Mouse (Mus musculus) stomach, embryonic 16.5 days (tissue): ENCODE results near the gene Zdhhc5. TPM values are rescaled to one million over a fixed set of nuclear protein-coding genes. Genes with fewer than 3 reads are reported as not detected.

Experiments
- ATAC-seq: fragments of 200-750 bp; cut with Nextera tagmentation; 2 replicates; pipeline ENCODE4 v1.8.0; 2017; ENCODE audit warnings: moderate number of reproducible peaks, moderate TSS enrichment; ENCODE audit not compliant: insufficient read depth, low FRiP score
- H3K27ac ChIP-seq: fragments of 300-500 bp; sonication (generic); 2 replicates; pipeline ENCODE4 v1.5.1; 2014; ENCODE audit warnings: low read length
- H3K27me3 ChIP-seq: fragments of 300-500 bp; sonication (generic); 2 replicates; pipeline ENCODE4 v1.6.1; 2014; ENCODE audit warnings: low read length, control low read depth, mixed read lengths; ENCODE audit not compliant: control insufficient read depth, insufficient read depth
- H3K36me3 ChIP-seq: fragments of 300-500 bp; sonication (generic); 2 replicates; pipeline ENCODE4 v1.6.1; 2014; ENCODE audit warnings: low read length; ENCODE audit not compliant: control insufficient read depth, insufficient read depth
- H3K4me1 ChIP-seq: fragments of 300-500 bp; sonication (generic); 2 replicates; pipeline ENCODE4 v1.6.1; 2014; ENCODE audit warnings: low read length, control low read depth, mixed read lengths; ENCODE audit not compliant: control insufficient read depth, insufficient read depth
- H3K4me2 ChIP-seq: fragments of 300-500 bp; sonication (generic); 2 replicates; pipeline ENCODE4 v1.6.1; 2014; ENCODE audit warnings: low read depth, low read length, mixed read lengths
- H3K4me3 ChIP-seq: fragments of 300-500 bp; sonication (generic); replicated peaks from 2 replicates; pipeline ENCODE4 v1.5.1; 2014; ENCODE audit warnings: mild to moderate bottlenecking, low read length
- H3K9ac ChIP-seq: fragments of 300-500 bp; sonication (generic); 2 replicates; pipeline ENCODE4 v1.6.1; 2014; ENCODE audit warnings: low read length
- H3K9me3 ChIP-seq: fragments of 300-500 bp; sonication (generic); replicated peaks from 2 replicates; pipeline ENCODE4 v1.6.1; 2016; ENCODE audit warnings: low read length, control low read depth; ENCODE audit not compliant: control insufficient read depth
- WGBS: fragments of 180-500 bp; shearing (Covaris S2); extraction: QIAGEN DNeasy Blood & Tissue Kit; methylation state at CpG from one replicate; pipeline ENCODE4 v1.1.7; 2014; 5-methylcytosine and 5-hydroxymethylcytosine counted together
- polyA plus RNA-seq: library from polyadenylated mRNA; unstranded; fragments of >200 nt; fragmentation: Nextera tagmentation; extraction: Ambion mirVana; gene quantifications from 2 replicates; pipeline ENCODE4 v1.2.1, GENCODE M21; 2015

The Zdhhc5 gene
- polyA plus RNA-seq, 1 experiment from 2014 or later = 36.9 TPM

DNA sequence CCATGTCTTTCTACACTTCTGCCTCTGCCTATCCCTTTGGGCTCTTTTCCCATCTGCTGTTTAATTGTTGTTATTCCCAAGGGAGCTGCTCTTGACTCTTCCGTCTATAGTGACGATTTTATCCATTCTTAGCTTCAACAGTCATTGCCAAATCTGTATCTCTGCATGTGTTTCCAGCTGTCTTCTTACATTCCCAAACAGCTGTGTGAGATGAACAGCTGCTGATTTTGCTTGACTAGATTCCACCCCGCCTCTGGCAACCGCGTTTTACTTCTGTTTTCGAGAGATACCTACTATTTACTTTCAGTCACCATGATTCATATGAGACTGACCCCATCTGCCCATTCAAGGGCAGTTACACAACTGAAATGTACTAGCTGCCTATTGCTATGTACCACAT, 35.1 kb upstream of the Zdhhc5 start:
- ATAC-seq = peak; percentile 25; the same call in 1 of the 2 replicates
- WGBS = 31% methylated on average over 6 of the region's 6 CpGs

DNA sequence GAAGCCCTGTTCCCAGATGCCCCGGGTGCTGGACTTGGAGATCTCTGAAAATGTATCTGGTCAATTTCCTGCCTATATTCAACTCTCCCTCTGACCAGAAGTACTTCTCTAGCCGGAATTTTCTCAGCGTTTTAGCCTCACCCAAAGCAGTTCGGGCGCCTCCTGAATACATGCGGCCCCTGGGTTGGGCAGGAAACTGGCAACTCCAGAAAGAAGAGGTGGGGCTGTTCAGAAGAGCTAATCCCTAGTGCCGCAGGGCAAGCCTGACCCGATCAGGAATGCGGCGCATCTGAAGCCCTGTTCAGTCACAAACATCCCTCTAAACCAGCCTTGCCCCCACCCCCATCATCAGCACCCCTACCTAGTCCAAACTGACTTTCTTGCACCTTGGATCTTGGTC, 29.1 kb upstream of the Zdhhc5 start:
- Histone ChIP-seq H3K9ac (peak overlapping the region; percentile 97), H3K36me3 (0 out of 2 replicates have a peak, but pooled peaks cover 4% of the 10 kb centered on the region), H3K4me2 (peak overlapping the region; percentile 78), H3K4me1 (peaks cover 37% of the 10 kb centered on the region), H3K4me3 (peak overlapping the region; percentile 71), H3K27ac (peak overlapping the region; percentile 99), H3K9me3 (no peaks in the 10 kb centered on the region), H3K27me3 (no peaks in the 10 kb centered on the region)
- peak; percentile 45 for ATAC-seq
- 2% methylated on average over 10 of the region's 10 CpGs for WGBS

More for the DNA sequence above, 35.1 kb upstream of the Zdhhc5 start:
- Histone ChIP-seq H3K4me1 (no peaks in the 10 kb centered on the region), H3K27me3 (no peaks in the 10 kb centered on the region), H3K9me3 (no peaks in the 10 kb centered on the region), H3K36me3 (no peaks in the 10 kb centered on the region), H3K4me3 (no peak overlapping the region), H3K9ac (no peak overlapping the region), H3K4me2 (no peak overlapping the region), H3K27ac (no peak overlapping the region)

DNA sequence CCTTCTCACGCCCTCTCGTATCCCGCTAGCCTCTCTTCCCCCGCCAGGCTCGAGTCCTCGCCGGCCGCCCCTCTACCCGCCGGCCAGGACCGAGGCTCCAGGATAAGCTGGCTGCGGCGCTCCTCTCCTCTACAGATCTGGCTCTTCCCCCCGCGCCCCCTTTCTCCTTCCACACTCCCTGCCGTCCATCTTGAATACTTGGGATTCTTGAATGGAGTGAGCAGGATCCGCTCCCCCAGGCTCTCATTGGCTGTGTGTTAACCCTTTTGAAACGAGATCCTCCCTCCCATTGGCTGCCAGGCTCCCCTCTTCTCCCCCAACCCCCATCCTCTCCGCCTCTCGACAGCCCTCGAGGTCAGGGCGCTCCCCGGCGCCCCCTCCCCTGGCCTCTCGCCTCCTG, 28.6 kb upstream of the Zdhhc5 start, which contains the start of gene Gm19426:
Gene Gm19426, minus strand, starts transcription at position 95 of the 400 bp plus-strand sequence.
- Histone ChIP-seq H3K4me1 (peaks cover 43% of the 10 kb centered on the region), H3K9ac (peak within 1 kb of the TSS; percentile 97), H3K4me2 (peak within 1 kb of the TSS; percentile 78), H3K27ac (peak within 1 kb of the TSS; percentile 99), H3K9me3 (no peaks in the 10 kb centered on the region), H3K27me3 (no peaks in the 10 kb centered on the region), H3K4me3 (peak within 1 kb of the TSS; percentile 71), H3K36me3 (0 out of 2 replicates have a peak, but pooled peaks cover 4% of the 10 kb centered on the region)
- WGBS = 1% methylated on average over 25 of the region's 25 CpGs
- ATAC-seq = peak; percentile 93

DNA sequence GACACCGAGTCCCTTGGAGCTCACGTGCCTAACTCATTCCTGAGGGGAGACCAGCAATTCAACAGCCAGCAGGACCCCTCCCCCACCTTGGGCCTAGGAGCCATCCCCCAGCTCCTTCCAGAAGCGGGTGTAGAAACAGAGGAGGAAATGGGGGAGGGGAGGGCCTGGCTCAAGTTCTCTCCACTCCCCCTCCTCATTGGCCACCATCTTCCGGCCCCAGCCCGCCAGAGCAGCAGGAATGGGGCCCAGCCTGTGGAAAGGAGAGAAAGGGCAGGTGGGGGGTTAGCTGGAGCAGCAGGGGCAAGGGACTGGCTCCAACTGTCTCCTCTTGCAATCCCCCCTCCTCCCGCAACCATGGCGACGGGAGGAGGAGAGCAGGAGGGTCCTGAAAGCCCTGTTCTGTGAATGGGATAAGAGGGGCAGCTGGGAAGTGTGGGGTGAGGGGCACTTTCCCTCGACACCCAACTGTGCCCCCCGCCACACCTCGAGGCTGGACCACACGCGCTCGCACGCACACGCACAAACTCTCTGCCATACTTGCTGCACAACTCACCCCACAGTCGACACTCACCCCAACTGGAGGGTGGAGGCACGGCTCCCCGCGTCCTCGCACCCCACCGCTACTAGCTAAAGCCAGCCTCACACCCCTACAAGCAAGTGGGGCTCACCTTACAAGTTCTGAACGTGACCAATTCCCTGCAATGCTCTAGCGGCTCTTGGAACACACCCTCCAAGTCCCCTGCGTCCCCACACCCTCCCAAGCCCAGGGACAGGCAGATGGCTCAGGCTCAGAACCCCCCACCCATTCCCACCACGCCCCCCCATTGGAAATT, 27.7 kb upstream of the Zdhhc5 start:
- Histone ChIP-seq H3K27me3 (no peaks in the 10 kb centered on the region), H3K27ac (peak overlapping the region; percentile 99), H3K4me1 (peaks cover 52% of the 10 kb centered on the region), H3K9me3 (no peaks in the 10 kb centered on the region), H3K9ac (peak overlapping the region; percentile 97), H3K4me3 (peak overlapping the region; percentile 71), H3K4me2 (peak overlapping the region; percentile 78), H3K36me3 (0 out of 2 replicates have a peak, but pooled peaks cover 4% of the 10 kb centered on the region)
- peak; percentile 35 for ATAC-seq
- under 1% methylated on average over 24 of the region's 26 CpGs for WGBS

DNA sequence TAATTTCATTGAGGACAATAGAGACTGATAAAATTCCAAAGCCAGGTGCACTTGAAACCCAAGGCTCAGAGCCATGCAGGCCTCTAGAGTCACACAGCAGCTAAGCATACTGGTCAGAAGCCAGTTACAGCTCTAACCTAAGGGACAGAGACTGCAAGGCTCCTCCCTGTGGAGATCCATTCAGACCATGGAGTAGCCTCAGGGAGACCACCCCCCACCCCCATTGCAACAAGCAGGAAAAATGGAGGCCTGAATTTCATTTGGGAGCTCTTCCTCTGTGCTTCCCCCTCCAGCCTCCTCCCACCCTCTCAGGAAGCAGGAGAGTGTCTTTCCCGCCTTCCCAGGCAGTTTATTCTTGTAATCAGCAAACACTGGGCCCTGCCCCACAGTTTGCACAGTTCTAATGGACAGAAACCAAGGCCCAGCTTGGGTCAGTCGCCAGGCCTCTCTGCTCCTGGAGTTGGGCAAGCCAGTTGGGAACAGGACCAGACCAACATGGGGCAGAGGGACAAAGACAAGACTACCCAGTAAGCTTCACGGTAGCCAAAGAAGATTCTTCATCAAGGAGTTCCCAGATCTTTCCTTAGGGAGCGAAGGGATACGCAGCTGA, 27.0 kb upstream of the Zdhhc5 start:
- peak overlapping the region; percentile 78 for H3K4me2 ChIP-seq
- 0 out of 2 replicates have a peak, but pooled peaks cover 4% of the 10 kb centered on the region for H3K36me3 ChIP-seq
- H3K9me3 ChIP-seq = no peaks in the 10 kb centered on the region
- no peaks in the 10 kb centered on the region for H3K27me3 ChIP-seq
- ATAC-seq = no peak
- H3K4me1 ChIP-seq = peaks cover 59% of the 10 kb centered on the region
- peak overlapping the region; percentile 99 for H3K27ac ChIP-seq
- H3K4me3 ChIP-seq = peak overlapping the region; percentile 71
- WGBS = 8% methylated on average over 5 of the region's 5 CpGs
- H3K9ac ChIP-seq = peak overlapping the region; percentile 97

DNA sequence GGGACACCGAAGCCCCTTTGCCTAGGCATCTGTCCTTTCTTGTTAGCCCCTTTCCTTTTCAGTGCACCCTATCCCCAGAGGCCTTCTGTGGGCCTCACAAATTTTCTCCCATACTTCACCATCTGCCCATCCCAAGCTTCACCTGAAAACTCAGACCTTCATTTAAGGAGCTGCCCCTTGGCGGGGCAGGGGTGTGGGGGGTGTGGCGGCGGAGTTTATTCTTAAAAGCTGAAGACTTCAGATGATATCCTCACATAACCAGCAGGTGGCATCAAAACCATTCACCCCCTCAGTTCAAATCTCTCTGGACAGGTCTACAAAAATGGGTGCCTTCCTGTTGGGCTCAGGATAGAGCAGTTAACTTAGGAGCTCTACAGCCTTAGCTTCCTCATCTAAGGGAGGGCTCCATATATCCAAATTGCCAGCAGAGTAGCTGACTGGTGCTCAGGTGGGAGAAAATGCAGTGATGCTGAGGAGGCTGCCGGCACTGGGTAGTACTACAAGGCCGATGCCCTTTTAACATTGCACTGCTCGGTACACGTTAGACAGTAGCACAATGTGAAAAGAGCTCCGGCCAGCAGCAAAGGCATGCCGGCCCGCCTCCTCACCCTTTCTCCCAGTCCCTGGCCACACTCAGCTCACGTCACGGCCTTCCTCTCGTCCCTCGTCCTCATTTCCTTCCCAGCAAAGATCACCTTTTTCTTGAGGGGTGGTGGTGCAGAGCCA, 25.8 kb upstream of the Zdhhc5 start:
- ATAC-seq = no peak
- Histone ChIP-seq H3K27ac (no peak overlapping the region), H3K4me2 (peak overlapping the region; percentile 78), H3K9ac (peak overlapping the region; percentile 97; the same call in 1 of the 2 replicates), H3K4me1 (peaks cover 71% of the 10 kb centered on the region), H3K9me3 (no peaks in the 10 kb centered on the region), H3K4me3 (peak overlapping the region; percentile 71; the same call in 1 of the 2 replicates), H3K27me3 (no peaks in the 10 kb centered on the region), H3K36me3 (0 out of 2 replicates have a peak, but pooled peaks cover 4% of the 10 kb centered on the region)
- 66% methylated on average over 15 of the region's 15 CpGs for WGBS

DNA sequence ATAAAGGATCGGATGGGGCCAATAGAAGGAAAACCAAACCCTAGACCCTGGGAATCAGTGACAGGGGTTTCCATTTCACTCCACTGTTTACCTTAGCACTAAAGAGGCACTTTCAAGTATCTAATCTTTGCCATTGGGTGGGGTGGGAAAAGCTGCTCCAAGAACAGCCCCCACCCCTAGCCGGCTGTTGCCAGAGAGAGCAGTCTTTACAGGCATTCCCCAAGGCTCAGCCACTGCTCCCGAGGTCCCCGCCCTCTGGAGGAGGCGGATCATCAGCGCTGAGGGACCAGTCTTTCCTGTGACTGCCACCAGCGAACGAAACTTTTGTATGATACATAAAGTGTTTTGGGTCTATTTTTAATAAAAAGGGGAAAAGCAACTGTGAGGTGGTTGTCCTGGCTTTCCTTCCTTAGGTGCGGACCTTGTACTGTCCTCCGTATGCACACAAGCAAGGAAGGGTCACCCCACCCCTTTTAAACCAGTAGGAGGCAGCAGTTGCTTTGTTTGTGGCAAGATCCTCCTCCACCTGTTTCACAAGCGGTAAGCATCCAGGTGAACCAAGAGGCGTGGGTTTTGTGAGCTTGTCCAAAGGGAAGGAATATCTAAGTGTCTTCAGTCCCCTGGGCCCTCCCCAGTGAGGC, 23.4 kb upstream of the Zdhhc5 start:
- Histone ChIP-seq H3K9ac (peak overlapping the region; percentile 18; the same call in 1 of the 2 replicates), H3K27ac (peak overlapping the region; percentile 62), H3K4me1 (peaks cover 79% of the 10 kb centered on the region), H3K36me3 (0 out of 2 replicates have a peak, but pooled peaks cover 4% of the 10 kb centered on the region), H3K9me3 (no peaks in the 10 kb centered on the region), H3K27me3 (no peaks in the 10 kb centered on the region), H3K4me3 (peak overlapping the region; percentile 11), H3K4me2 (peak overlapping the region; percentile 48)
- 1% methylated on average over 12 of the region's 12 CpGs for WGBS
- ATAC-seq = peak; percentile 30; the same call in 1 of the 2 replicates

DNA sequence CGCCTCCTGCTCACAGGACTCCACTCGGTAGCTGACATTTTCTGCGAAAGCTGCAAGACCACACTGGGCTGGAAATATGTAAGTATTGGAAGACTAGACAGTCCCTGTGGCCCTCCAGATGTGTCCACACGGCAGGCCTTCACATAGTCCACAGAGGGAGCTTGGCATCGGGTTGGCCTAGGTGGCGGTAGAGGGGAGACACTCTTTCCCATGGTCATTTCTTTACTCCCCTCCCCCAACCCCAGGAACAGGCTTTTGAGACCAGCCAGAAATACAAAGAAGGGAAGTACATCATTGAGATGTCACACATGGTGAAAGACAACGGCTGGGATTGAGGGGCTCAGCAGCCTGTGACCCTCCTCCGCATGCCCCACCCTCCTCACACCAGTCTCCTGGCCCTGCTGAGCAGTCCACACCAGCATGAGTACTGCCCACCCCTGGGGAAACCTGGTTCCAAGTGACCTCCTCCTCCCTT, 22.5 kb upstream of the Zdhhc5 start:
- no peak overlapping the region for H3K4me3 ChIP-seq
- H3K27ac ChIP-seq = peak overlapping the region; percentile 8; the same call in 1 of the 2 replicates
- H3K9ac ChIP-seq = peak overlapping the region; percentile 53; the same call in 1 of the 2 replicates
- WGBS = 2% methylated on average over 8 of the region's 8 CpGs
- H3K4me1 ChIP-seq = peaks cover 79% of the 10 kb centered on the region
- 0 out of 2 replicates have a peak, but pooled peaks cover 4% of the 10 kb centered on the region for H3K36me3 ChIP-seq
- peak; percentile 25; the same call in 1 of the 2 replicates for ATAC-seq
- H3K4me2 ChIP-seq = peak overlapping the region; percentile 48
- H3K9me3 ChIP-seq = no peaks in the 10 kb centered on the region
- no peaks in the 10 kb centered on the region for H3K27me3 ChIP-seq
